Mouse (Mus musculus): ENCODE results near the gene Capn10.
A peak's percentile ranks its signal among the peaks of the same experiment; 100 is the strongest.

Gene Capn10

GRCm38 (mm10) chr1:92934182-92934827 is at the start of gene Capn10:
Gene Capn10, plus strand, starts transcription at chr1:92934376.
- DNase-seq (ENCODE audit: low spot score) = peak; percentile 93

DNA sequence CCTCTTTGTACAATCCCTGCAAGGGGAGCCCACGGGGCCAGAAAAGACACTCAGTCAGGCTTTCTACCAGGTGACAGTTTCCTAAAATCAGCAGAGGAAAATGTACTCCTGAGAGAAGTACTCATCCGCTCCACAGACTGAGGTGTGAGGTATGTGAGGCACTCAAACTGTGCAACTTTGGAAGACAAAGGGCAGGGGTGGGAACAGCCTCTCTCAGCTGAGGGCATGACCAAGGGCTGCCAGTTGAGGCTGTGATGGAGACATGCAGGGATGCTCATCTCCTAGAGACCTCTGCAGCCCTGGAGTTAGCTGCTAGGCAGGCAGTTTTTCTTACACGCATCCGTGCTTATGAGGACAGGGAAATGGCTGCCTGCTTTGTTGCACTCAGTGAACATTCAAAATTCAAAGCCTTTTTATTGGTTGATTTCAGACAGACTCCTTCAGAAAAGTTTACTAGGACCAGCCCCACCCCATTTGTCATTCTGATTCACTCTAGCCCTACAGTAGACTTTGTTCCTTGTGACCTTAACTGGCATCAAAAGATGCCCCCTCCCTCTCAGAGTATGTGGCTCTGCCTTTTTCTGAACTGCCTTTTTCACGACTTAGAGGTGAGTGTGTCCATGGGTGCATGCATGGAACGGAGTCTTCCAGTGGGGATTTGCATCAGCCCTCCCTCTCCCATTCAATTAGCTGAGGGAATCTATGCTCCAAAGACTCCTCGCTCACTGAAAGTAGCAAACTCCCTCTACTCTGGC is 45.1 kb upstream of the Capn10 start:
- no peak for DNase-seq (ENCODE audit: low spot score)

GRCm38 (mm10) chr1:92892791-92893190 is 41.4 kb upstream of the Capn10 start:
- no peak for DNase-seq (ENCODE audit: low spot score)

DNA sequence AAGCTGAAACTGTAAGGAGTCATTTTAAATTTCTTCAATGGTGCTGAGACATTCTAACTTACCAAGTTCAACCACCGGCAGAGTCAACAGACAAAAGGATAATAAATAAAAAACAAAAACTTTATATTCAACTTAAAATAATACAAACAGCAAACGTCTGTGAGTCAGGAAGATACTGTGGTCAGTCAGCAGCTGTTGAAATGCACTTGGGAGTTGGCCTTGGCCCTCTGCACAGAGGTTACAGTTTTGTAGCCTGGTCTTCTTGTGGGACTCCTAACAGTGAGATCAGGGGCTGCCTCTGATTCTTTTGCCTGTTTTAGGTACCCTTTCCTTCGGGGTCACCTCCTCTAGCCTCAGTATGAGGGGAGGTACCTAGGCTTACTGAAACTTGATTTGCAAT is 40.3 kb upstream of the Capn10 start:
- no peak for DNase-seq (ENCODE audit: low spot score)

DNA sequence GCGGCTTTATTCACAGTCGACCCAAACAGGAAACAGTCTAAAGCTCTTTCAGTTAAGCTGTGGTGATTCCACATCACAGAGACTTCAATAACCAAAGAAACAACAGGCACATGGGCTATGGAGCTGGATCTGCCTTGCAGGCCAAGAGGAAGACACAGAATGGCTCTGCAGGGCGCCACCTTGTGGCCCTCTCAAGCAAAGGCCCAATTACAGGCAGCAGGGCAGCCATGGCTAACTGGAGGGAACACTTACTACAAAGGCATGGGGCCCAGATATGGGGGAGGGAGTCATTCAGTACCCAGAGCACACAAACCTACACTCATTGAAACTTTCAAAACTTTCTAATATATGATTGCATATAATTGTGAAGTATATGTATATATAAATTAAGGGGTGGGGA is 39.1 kb upstream of the Capn10 start:
- peak; percentile 69 for DNase-seq (ENCODE audit: low spot score)

- DNase-seq (ENCODE audit: low spot score) = no peak
These were observed 31.4 kb upstream of the Capn10 start, which contains the start of gene Ankmy1 for GRCm38 (mm10) chr1:92902786-92903185. Gene Ankmy1, minus strand, starts transcription at chr1:92902906.

GRCm38 (mm10) chr1:92903627-92904026 is 30.5 kb upstream of the Capn10 start:
- DNase-seq (ENCODE audit: low spot score) = no peak

DNA sequence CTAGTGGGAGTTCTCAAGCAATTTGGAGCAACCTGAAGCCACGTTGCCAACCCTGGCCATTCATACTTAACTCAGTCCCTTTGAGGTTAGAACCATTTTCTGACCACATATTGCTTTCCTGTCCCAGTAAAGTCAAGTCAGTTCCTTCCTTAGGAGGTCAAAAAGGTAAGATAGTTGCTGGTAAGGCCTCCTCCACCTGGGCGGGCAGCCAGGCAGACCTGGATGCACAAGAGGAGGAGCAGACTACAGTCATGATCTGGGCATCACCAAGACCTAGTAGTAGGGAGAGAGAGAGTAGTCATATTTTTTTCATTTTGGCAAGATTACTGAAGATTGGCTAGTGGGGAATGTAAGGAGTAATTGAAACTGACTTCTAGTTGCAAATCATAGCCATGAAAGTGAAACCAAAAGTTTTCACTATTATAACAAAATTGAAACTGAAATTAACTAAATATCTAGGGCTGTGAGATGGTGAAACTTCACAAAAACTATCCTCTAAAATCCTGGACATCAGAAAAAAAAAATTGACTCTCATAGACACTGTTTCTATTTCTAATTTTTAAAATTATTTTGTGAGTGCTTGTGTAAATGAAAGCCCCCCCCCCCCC is 28.4 kb upstream of the Capn10 start:
- DNase-seq (ENCODE audit: low spot score) = no peak

- DNase-seq (ENCODE audit: low spot score) = peak; percentile 76
These were observed 27.2 kb upstream of the Capn10 start, which contains the start of gene Dusp28 for GRCm38 (mm10) chr1:92906779-92907631. Gene Dusp28, plus strand, starts transcription at chr1:92906981.

DNA sequence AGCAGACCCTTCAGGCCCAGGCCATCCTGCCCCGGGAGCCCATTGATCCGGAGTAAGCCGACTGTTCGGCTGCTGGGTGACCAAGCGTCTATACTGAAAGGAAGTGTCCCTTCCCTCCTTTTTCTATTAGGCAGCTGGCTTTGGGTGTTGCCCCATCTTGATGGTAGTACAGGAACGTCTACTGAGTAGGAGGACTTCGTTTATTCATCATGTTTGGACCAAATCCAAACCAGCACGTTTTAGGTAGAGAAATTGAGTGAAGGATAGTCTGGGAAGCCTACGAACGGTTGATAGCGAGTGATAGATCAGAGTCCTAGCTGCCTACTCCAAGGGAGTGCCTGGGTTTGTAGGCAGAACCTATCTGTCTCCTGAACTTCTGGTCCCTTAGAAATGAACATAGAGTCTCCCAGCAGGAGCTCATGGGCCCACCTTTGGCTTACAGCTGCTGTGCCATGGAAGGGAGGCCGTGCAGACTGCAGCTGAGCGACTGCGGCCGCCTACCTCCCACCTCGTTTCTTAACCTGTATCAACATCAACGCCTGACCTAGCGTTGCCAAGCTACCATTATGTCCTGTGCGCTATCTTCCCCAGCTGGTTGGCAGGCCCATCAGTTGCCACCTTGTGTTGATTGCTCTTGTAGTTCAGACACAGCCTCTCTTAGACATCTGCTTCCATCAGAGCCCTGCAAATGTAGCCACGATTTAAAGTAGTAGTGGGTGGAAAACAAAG is 26.4 kb upstream of the Capn10 start:
- no peak for DNase-seq (ENCODE audit: low spot score)

DNA sequence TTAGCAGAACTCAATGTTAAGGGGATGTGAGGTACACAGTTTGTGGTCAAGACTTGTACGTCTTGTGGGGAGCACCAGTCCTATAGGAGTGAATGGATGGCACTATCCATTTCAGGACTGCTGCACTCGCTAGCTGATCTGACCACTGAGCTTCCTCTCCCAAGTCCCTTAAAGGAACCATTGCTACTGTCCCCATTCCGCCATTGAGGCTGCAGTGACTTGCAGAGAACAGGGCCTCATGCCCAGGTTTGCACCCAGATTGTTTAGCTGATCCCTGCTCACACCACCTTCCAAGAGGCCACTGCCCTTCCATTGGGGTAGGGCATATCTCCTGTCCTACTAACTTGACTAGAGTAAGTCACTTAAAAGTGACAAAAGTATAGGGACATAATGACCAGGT is 25.5 kb upstream of the Capn10 start:
- no peak for DNase-seq (ENCODE audit: low spot score)

GRCm38 (mm10) chr1:92909068-92909467 is 25.1 kb upstream of the Capn10 start:
- DNase-seq (ENCODE audit: low spot score) = peak; percentile 32

DNA sequence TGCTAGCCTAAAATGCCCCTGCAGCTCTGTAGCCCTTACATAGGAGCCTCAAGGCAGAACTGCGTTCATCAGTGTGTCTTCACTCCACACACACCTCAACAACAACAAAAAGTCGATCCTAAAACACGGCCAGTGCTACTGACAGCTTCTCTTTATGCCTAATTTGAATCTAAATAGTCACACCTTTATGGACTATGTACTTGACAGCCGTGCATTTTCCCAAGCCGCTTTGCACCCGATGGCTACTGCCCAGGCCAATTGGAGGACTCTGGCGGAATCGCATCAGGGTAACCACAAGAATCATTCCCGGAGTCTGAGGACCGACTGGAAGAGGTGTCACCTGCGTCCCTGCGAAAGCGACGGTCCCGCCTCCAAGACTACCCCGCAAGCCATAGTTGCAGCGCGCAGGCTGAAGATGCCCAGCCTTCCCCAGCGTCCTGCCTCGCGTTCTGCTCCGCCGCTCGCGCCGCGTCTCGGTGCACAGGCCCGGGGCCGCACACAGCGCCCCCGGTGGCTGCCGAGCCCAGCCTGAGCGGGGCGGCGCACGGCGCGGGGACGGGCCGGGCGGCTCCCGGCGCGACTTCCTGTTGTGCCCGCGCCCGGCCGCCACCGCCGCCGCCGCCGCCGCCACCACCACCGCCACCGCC is 23.8 kb upstream of the Capn10 start, which contains the start of gene Rnpepl1:
Gene Rnpepl1, plus strand, starts transcription at position 545 of the 647 bp plus-strand sequence.
- DNase-seq (ENCODE audit: low spot score) = peak; percentile 75

- peak; percentile 34 for DNase-seq (ENCODE audit: low spot score)
These were observed 23.1 kb upstream of the Capn10 start for GRCm38 (mm10) chr1:92910925-92911720.

DNA sequence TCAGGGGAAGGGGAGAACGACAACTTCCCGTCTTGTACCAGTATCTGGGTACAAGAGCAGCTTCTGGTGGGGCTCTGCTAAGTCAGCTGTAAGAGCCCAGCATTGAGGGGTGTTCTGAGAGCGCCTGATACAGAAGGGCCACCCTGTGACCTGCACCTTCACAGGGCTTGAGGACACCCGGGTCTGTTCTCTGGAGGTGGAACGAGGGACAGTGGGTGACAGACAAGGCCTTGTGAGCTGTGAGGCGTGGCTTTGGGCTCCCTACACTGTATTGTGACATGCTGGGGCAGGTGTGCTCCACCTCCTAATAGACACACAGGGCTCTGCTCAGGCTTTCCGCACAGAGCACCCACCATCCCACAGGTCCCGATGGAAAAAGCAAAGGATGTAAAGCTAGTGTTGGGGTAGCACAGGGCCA is 22.4 kb upstream of the Capn10 start:
- no peak for DNase-seq (ENCODE audit: low spot score)

- DNase-seq (ENCODE audit: low spot score) = no peak
These were observed 21.9 kb upstream of the Capn10 start for GRCm38 (mm10) chr1:92912286-92912685.

DNA sequence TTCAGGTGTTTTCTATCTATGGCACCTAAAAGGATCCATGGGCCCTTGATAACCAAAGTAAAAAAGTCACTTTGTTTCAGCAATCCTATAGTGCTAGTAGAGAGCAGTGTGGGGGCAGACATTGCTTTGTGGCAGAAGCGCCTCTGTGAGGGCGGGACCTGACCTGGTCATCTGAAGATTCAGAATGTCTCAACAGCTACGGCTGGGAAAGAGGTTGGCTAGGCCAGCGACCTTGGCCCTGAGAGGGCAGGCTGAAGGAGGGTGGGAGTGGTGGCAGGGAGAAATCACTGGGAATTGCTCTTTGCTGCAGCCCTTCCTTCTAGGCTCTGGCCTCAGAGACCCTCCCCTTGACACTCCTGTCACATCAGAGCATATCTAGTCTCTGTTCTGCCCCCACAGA is 19.9 kb upstream of the Capn10 start:
- DNase-seq (ENCODE audit: low spot score) = no peak

DNA sequence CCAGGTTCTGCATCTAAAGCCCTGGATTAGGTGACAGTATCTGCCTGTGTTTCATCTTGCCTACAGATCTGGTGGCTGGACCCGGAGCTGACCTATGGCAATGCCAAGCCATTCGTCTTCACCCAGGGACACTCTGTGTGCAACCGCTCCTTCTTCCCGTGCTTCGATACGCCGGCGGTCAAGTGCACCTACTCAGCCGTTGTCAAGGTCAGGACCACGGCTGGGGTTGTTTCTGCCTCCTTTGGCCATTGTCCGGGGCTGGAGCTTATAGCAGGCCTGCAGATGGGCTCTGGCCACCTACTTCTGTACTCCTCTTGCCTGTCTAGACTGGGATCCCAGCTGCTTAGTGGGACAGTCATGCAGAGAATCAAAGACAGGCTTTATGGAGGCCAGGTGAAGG is 19.2 kb upstream of the Capn10 start:
- DNase-seq (ENCODE audit: low spot score) = no peak

GRCm38 (mm10) chr1:92916725-92917124 is 17.5 kb upstream of the Capn10 start:
- DNase-seq (ENCODE audit: low spot score) = no peak

DNA sequence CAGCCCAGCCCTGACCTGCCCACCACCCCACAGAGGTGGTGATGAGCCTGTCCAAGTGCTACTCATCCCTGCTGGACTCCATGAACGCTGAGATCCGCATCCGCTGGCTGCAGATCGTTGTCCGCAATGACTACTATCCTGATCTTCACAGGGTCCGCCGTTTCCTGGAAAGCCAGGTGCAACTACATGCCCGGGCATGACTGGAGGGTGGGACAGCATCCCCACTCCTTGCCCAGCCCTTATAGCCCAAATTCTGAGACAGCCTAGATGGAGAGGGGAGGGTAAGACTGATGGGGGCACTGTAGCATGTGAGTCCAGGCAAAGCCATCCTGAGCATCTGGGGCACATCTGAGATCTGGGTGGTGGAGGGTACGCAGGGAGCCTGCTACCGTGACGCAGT is 15.0 kb upstream of the Capn10 start:
- no peak for DNase-seq (ENCODE audit: low spot score)
